Mouse (Mus musculus) B cell, adult (primary cell): ENCODE measurements around the gene Zfp874b. TPM values are rescaled to one million over a fixed set of nuclear protein-coding genes. Genes with fewer than 3 reads are reported as not detected.

Experiments used
- total RNA-seq: library from RNA; stranded (reverse); gene quantifications from 4 replicates; pipeline ENCODE4 v1.2.4, GENCODE M21; 2023; ENCODE audit not compliant: inconsistent age

Gene Zfp874b
- total RNA-seq, result 7.0 to 17.0 TPM (median 10.2 TPM) in 4 replicates

DNA sequence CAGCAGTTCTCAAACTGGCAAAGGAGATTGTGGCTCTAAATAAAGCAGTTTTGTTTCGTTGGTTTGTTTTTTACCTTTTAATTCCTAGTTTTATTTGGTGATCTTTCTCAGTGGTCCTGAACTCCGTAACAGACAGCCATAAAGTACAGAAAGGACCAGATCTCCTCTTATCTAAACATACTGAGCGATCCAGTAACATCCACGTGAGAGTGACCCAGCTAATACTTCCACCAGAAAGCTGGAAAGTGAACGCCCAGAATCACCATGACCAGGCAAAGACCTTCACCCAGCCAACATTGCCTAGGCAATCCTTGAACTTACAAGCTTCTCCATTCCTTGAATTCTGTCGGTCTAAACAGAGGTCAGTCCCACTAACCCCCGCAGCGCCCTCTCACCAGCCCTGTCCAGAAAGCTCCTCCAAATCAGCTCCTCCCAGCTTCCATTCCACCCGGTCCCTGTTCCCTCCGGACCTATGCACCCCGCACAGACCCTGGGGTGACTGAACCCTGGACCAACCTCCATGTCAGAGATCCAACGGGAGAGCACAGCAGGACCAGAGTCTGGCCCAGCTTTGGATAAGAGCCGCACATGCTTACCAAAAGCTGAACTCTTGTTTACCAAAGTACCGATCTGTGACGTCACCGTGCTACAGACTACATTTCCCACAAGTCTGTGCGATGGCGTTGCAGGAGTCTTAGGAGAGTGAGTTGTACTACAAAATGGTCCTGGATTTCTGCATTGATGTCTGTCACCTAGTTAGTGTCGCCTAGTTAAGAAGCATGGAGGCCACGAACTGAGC lies at the start of gene Zfp874b:
Gene Zfp874b (minus strand): TSS at position 634 of the 799 bp plus-strand sequence.

GRCm38 (mm10) chr13:67525753-67526410 lies 41.8 kb upstream of the Zfp874b start, which contains the start of the genes Gm26965 and Zfp87:
Gene Gm26965, minus strand, starts transcription at chr13:67526151.
Gene Zfp87, minus strand, starts transcription at chr13:67526177.

DNA sequence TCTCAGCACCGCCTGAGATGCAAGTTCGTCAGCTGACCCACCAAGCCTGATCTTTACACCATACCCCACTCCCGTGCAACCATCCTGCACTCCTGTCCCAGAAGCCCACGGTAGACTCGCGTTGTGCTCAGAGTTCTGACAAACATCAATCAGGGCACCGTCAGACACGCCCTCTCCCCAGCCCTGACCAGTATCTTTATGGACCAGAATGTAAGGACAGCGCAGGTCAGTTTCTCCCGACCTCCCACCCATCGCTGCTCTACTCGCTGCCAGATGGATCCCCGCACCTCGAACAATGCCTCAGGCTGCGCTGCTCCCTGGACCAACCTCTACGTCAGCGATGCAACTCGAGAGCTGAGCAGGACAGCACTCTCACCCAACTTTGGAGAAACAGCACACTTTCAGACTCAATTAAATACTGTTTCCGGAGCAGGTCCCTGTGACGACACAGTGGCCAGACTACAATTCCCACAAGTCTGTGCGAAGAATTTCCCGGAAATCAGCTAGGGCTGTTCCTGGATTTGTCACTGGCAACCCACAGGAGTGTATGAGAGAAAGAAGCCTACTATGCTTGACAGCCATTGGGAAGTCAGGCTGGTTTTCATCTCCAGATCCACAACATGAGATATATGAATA lies 16.1 kb upstream of the Zfp874b start, which contains the start of gene Zfp58:
Gene Zfp58 (minus strand): TSS at position 472 of the 636 bp plus-strand sequence.

DNA sequence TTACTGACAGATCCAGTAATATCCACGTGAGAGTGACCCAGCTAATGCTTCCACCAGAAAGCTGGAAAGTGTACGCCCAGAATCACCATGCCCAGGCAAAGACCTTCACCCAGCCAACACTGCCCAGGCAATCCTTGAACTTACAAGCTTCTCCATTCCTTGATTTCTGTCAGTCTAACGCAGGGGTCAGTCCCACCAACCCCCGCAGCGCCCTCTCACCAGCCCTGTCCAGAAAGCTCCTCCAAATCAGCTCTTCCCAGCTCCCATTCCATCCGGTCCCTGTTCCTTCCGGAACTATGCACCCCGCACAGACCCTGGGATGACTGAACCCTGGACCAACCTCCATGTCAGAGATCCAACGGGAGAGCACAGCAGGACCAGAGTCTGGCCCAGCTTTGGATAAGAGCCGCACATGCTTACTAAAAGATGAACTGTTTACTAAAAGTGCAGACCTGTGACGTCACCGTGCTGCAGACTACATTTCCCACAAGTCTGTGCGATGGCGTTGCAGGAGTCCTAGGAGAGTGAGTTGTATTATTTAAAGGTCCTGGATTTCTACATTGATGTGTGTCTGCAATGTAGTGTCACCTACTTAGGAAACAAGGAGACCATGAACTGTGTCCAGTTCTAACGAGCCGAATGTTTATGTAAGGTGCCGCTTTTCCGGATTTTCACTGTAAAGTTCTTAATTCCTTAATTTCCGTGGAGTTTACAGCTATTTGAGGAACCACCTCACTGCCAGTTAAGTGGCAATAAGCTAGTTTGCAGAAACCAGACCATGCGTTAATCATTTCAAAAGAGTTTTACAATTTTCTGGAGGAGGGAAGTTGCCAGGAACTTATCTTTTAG lies 32.7 kb downstream of the Zfp874b start, which contains the start of gene Zfp874a:
Gene Zfp874a (minus strand): TSS at position 453 of the 849 bp plus-strand sequence.

Other genes starting within 250 kb of the Zfp874b start
- 2.3 to 3.8 TPM (median 2.9 TPM) in 4 replicates for gene Zfp458, start 205.8 kb downstream of the Zfp874b start, total RNA-seq
- 2.0 to 3.5 TPM (median 2.8 TPM) in 4 replicates for gene Zfp457, start 177.8 kb downstream of the Zfp874b start, total RNA-seq
- 11.3 to 16.0 TPM (median 13.5 TPM) in 4 replicates for gene Zfp595, start 151.7 kb downstream of the Zfp874b start, total RNA-seq
- 2.5 to 6.7 TPM (median 6.6 TPM) in 3 of 4 replicates, not detected in the other for gene Gm28044, start 123.7 kb downstream of the Zfp874b start, total RNA-seq
- 7.8 to 9.4 TPM (median 7.9 TPM) in 4 replicates for gene Zfp953, start 123.7 kb downstream of the Zfp874b start, total RNA-seq
- 2.2 to 4.9 TPM (median 4.1 TPM) in 4 replicates for gene Gm28041, start 108.5 kb downstream of the Zfp874b start, total RNA-seq
- gene Zfp456, start 108.4 kb downstream of the Zfp874b start, total RNA-seq, result 7.2 to 10.0 TPM (median 9.6 TPM) in 4 replicates
- 12.8 to 16.8 TPM (median 14.1 TPM) in 4 replicates for gene Zfp429, start 84.4 kb downstream of the Zfp874b start, total RNA-seq
- gene Zfp459, start 62.8 kb downstream of the Zfp874b start, total RNA-seq, result 1.7 to 2.6 TPM (median 2.5 TPM) in 4 replicates
- 5.8 to 9.0 TPM (median 7.8 TPM) in 4 replicates for gene Zfp874a, start 32.6 kb downstream of the Zfp874b start, total RNA-seq
- gene Zfp58, start 16.3 kb upstream of the Zfp874b start, total RNA-seq, result 9.4 to 11.2 TPM (median 10.4 TPM) in 4 replicates
- gene Gm26965, start 41.9 kb upstream of the Zfp874b start, total RNA-seq, result 0.78 to 1.1 TPM in 2 of 4 replicates, not detected in the others
- 20.7 to 26.4 TPM (median 23.8 TPM) in 4 replicates for gene Zfp87, start 41.9 kb upstream of the Zfp874b start, total RNA-seq
- 8.5 to 9.6 TPM (median 8.9 TPM) in 4 replicates for gene Zfp748, start 69.6 kb upstream of the Zfp874b start, total RNA-seq
- gene Zfp729b, start 125.4 kb upstream of the Zfp874b start, total RNA-seq, result 16.4 to 18.3 TPM (median 17.3 TPM) in 4 replicates
- gene Gm49345, start 153.5 kb upstream of the Zfp874b start, total RNA-seq, result 1.3 to 3.0 TPM (median 2.0 TPM) in 3 of 4 replicates, not detected in the other
- 12.9 to 21.6 TPM (median 16.5 TPM) in 4 replicates for gene Zfp729a, start 153.5 kb upstream of the Zfp874b start, total RNA-seq
- gene Zfp738, start 202.8 kb upstream of the Zfp874b start, total RNA-seq, result 10.1 to 14.1 TPM (median 12.8 TPM) in 4 replicates
- gene Zfp65, start 244.9 kb upstream of the Zfp874b start, total RNA-seq, result 13.1 to 14.2 TPM (median 13.6 TPM) in 4 replicates